Mouse (Mus musculus) ES-Bruce4 (cell line): ENCODE measurements around the gene Ddx39. TPM values are rescaled to one million over a fixed set of nuclear protein-coding genes. Genes with fewer than 3 reads are reported as not detected.

ENCODE experiments used
- H3K27ac ChIP-seq: 2 replicates; pipeline ENCODE4 v1.5.1; 2012; ENCODE audit warnings: low read length, inconsistent platforms; ENCODE audit not compliant: insufficient read depth
- H3K27me3 ChIP-seq: 2 replicates; pipeline ENCODE4 v1.6.1; 2012; ENCODE audit warnings: mild to moderate bottlenecking, low read length, inconsistent platforms; ENCODE audit not compliant: control insufficient read depth, poor library complexity, insufficient read depth, severe bottlenecking
- H3K36me3 ChIP-seq: 2 replicates; pipeline ENCODE4 v1.6.1; 2012; ENCODE audit warnings: inconsistent platforms, mild to moderate bottlenecking, low read length, moderate library complexity; ENCODE audit not compliant: control insufficient read depth, poor library complexity, insufficient read depth, severe bottlenecking
- H3K4me1 ChIP-seq: one replicate; pipeline ENCODE4 v1.8.1; 2011; ENCODE audit warnings: low read length; ENCODE audit not compliant: control insufficient read depth, insufficient read depth
- H3K4me3 ChIP-seq: 2 replicates; pipeline ENCODE4 v1.5.1; 2011; ENCODE audit warnings: low read depth, mild to moderate bottlenecking, low read length
- H3K9ac ChIP-seq: 2 replicates; pipeline ENCODE4 v1.6.1; 2012; ENCODE audit warnings: low read depth, mild to moderate bottlenecking, inconsistent platforms; ENCODE audit not compliant: poor library complexity, severe bottlenecking
- H3K9me3 ChIP-seq: replicated peaks from 2 replicates; pipeline ENCODE4 v1.6.1; 2012; ENCODE audit warnings: mild to moderate bottlenecking, low read length, inconsistent platforms; ENCODE audit not compliant: control insufficient read depth, poor library complexity, insufficient read depth, severe bottlenecking
- CTCF ChIP-seq: IDR thresholded peaks from one replicate; pipeline ENCODE4 v1.8.1; 2011; ENCODE audit warnings: low read depth, low read length
- EP300 ChIP-seq: IDR thresholded peaks from 2 replicates; pipeline ENCODE4 v1.6.1; 2011; ENCODE audit warnings: low read depth, low read length; ENCODE audit not compliant: insufficient read depth
- POLR2A ChIP-seq: IDR thresholded peaks from one replicate; pipeline ENCODE4 v1.8.1; 2011; ENCODE audit warnings: low read length; ENCODE audit not compliant: insufficient read depth
- polyA plus RNA-seq: library from polyadenylated mRNA; stranded (reverse); fragments of >200 nt; gene quantifications from 2 replicates; pipeline ENCODE4 v1.2.4, GENCODE M21; 2011; ENCODE audit warnings: low read depth; ENCODE audit not compliant: missing spikeins, insufficient read depth, insufficient read length

Gene Ddx39
- polyA plus RNA-seq, 1 experiment, result 117 TPM

GRCm38 (mm10) chr8:83724697-83725482 lies 9.9 kb downstream of the Ddx39 start:
- Histone ChIP-seq H3K9ac (no peak overlapping the region), H3K36me3 (peaks cover 67% of the 10 kb centered on the region)
- TF ChIP-seq EP300 (peak; percentile 28; the same call in 1 of the 2 replicates), POLR2A (no peak), CTCF (peak; percentile 92)

GRCm38 (mm10) chr8:83725521-83726102 lies 10.6 kb downstream of the Ddx39 start:
- Histone ChIP-seq H3K4me1 (no peaks in the 10 kb centered on the region), H3K9ac (no peak overlapping the region), H3K36me3 (peaks cover 60% of the 10 kb centered on the region), H3K27me3 (no peaks in the 10 kb centered on the region), H3K4me3 (no peak overlapping the region), H3K27ac (no peak overlapping the region), H3K9me3 (no peaks in the 10 kb centered on the region)
- TF ChIP-seq POLR2A (no peak), CTCF (no peak), EP300 (no peak)

More at GRCm38 (mm10) chr8:83724697-83725482, 9.9 kb downstream of the Ddx39 start:
- Histone ChIP-seq H3K27me3 (no peaks in the 10 kb centered on the region), H3K9me3 (no peaks in the 10 kb centered on the region), H3K27ac (no peak overlapping the region), H3K4me1 (no peaks in the 10 kb centered on the region), H3K4me3 (no peak overlapping the region)

- Histone ChIP-seq H3K4me3 (no peak overlapping the region), H3K27me3 (no peaks in the 10 kb centered on the region), H3K36me3 (peaks cover 37% of the 10 kb centered on the region), H3K27ac (no peak overlapping the region), H3K9me3 (0 out of 2 replicates have a peak, but pooled peaks cover 3% of the 10 kb centered on the region), H3K4me1 (no peaks in the 10 kb centered on the region), H3K9ac (no peak overlapping the region)
- TF ChIP-seq POLR2A, result no peak
- peak; percentile 74 for TF ChIP-seq CTCF
Observed at GRCm38 (mm10) chr8:83729009-83729807, 14.2 kb downstream of the Ddx39 start.

- Histone ChIP-seq H3K9me3 (0 out of 2 replicates have a peak, but pooled peaks cover 3% of the 10 kb centered on the region), H3K9ac (no peak overlapping the region), H3K4me1 (no peaks in the 10 kb centered on the region), H3K36me3 (peaks cover 23% of the 10 kb centered on the region), H3K4me3 (no peak overlapping the region), H3K27me3 (no peaks in the 10 kb centered on the region), H3K27ac (no peak overlapping the region)
- TF ChIP-seq CTCF, result no peak
- no peak for TF ChIP-seq EP300
- no peak for TF ChIP-seq POLR2A
Observed at GRCm38 (mm10) chr8:83731906-83732305, 16.9 kb downstream of the Ddx39 start.

- no peak for TF ChIP-seq EP300
- no peak for TF ChIP-seq POLR2A
- TF ChIP-seq CTCF, result no peak
- H3K27me3 ChIP-seq, result no peaks in the 10 kb centered on the region
- peaks cover 17% of the 10 kb centered on the region for H3K36me3 ChIP-seq
Observed at GRCm38 (mm10) chr8:83732919-83733318, 17.9 kb downstream of the Ddx39 start.

More at GRCm38 (mm10) chr8:83732919-83733318, 17.9 kb downstream of the Ddx39 start:
- H3K9ac ChIP-seq, result no peak overlapping the region
- H3K4me3 ChIP-seq, result no peak overlapping the region
- 0 out of 2 replicates have a peak, but pooled peaks cover 3% of the 10 kb centered on the region for H3K9me3 ChIP-seq
- H3K27ac ChIP-seq, result no peak overlapping the region
- no peaks in the 10 kb centered on the region for H3K4me1 ChIP-seq
